Mouse (Mus musculus): ENCODE measurements around the gene S100a3.

S100a3 gene

DNA sequence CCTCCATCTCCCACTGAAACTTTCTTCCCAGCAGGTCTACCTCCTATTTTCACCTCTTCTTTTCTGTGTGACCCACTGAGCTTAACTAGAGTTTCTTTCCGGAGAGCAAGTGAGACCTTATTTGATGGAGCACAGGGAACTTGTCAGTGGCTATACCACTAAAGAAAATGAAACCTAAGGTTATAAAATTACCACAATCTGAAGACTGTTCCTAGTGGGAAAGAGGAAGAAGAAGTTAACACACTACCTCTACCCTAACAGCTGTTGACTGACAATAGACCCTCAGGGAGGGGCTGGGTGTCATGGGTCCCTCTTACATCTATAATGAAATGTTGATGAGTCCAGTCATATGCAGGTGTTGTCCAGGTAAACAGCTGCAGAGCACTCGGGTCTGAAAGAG is 71.6 kb downstream of the S100a3 start:
- no peak for DNase-seq

GRCm38 (mm10) chr3:90638511-90639275 is 78.3 kb downstream of the S100a3 start:
- no peak for DNase-seq

DNA sequence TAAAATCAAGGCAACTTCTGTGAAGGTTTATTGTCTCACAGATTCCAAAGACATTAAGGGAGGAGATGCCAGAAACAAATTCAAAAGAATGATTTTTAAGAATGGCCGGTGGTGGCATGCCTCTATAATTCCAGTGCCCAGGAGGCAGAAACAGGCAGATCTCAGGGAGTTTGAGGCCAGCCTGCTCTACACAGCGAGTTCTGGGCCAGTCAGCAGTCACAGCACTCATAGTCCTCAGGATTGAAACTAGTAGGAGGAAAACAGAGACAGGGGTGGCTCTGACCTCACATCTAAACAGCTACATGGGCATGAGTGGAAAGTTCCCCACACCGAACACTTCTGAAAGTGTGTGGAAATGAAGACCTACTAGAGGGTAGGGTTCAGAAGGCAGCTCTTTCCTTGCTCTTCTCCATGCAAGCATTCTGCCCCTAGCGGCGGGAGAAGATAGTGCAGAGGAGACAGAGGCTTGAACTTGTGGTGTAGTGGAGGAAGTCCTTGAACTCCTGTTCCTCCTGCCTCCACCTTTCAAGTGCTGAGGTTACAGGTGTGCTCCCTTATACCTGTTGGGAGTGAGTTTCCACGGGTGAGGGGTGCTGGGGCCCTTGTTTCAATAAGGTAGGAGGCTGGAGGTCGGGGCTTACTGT is 79.3 kb downstream of the S100a3 start:
- DNase-seq = no peak

DNA sequence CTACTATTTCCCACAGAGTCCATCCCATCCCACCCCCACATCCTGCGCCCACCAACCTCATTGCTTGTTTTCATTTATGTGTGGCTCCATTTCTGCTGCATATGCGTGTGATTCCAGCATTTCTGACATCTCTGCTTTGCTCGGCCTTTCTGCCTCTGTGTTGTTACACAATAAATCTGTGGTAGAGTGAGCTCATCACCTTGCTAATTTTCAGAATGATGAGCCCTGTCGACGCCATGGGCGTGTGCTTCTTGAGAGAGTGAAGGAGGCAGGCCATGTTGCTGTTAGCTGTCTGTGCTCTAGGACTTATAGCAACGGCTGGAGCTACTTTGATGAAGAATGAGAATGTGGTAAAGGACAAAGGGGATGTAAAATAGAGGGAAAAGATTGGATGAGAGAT is 80.6 kb downstream of the S100a3 start:
- DNase-seq = no peak

DNA sequence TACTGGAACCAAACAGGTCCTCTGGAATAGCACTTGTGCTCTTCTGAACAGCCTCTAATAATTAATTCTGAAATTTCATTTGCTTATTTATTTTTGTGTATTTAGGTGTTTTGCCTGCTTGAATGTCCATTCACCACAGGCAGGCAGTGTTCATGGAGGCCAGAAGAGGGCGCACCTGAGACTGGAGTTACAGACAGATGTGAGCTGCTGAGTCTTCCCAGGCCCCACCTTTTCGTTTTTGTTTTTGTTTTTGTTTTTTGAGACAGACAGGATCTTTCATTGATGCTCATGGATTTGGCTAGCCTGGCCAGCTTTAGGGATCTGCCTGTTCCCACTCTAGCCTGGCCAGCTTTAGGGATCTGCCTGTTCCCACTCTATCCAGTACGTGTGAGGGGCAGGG is 83.8 kb downstream of the S100a3 start:
- no peak for DNase-seq

- no peak for DNase-seq
These were observed 86.9 kb downstream of the S100a3 start for GRCm38 (mm10) chr3:90647291-90647690.

GRCm38 (mm10) chr3:90648981-90649380 is 88.6 kb downstream of the S100a3 start:
- DNase-seq = no peak

DNA sequence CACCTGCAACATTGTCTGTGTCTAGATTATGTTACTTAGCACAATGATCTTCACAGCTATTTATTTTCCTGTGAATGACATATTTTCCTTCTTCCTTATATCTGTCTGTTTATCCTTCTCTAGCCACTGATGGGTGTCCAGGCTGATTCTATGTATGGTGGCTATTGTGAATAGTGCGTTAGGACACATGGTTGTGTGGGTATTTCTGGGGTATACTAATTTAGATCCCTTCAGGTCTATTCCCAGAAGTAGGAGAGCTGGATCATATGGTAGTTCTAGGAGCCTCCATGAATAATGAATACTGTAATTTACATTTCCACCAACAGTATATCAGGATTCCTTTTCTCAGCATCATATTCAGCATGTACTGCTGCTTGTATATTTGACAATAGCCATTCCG is 89.5 kb downstream of the S100a3 start:
- no peak for DNase-seq

Data from cerebellum, adult 9-11 months (tissue).